ENCODE assay signal across 7 mouse cellular contexts in the genomic region with DNA sequence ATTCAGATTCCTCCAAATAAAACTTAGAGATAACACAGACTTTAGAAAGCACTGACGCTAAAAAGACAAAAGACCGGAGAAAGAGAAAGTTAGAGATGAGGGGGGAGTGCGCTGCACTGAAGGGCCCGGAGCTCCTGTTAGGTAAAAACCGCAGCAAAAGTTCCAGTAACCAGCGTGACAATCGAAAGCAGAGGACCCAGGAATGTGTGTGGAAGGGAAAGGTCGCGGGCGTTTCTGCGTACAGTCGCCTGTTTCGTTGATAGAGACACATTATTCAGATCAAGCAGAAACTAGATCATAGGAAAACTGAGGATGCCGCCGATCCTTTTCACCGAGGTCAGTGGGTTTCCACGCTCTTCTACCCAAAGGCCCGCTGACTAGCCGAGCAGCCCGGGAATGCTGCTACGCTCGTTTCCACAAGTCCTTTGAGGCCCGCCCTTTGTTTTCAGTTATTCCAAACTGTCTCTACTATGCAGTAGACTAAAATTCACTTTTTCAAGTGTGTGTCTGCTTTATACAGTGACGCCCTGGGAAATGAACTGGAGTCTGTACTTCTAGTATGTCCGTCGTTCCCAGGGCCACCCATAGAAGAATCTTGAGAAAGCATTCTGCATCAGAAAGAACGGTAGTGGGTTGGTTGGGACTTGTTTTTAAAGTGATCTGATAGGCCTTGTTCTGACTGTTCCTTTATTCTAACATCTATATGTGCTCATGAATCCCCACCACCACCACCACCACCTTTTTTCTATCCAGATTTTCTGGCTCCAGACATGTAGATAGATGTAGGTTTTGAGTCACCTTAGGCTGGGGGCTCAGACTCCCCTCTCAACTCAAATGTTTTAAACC. TPM values are rescaled to one million over a fixed set of nuclear protein-coding genes. Genes with fewer than 3 reads are reported as not detected.
A peak's percentile ranks its signal among the peaks of the same experiment; 100 is the strongest.
DNase-seq lines count a peak whose midpoint lies in the region; ATAC-seq and TF ChIP-seq lines count a peak whose summit lies in the region.

No protein-coding gene starts in this region.

- ATAC-seq in common myeloid progenitor, adult 5-6 weeks (replicated peaks; ENCODE audit: low read depth, poor library complexity, severe bottlenecking) = peak; percentile 35
- no peak for ATAC-seq in heart, embryonic 13.5 days (ENCODE audit: extremely low read depth, insufficient number of reproducible peaks, low FRiP score, low TSS enrichment)

- 8% methylated on average over 27 of the region's 27 CpGs for WGBS in heart, embryonic 13.5 days

- H3K9ac ChIP-seq in CH12.LX (ENCODE audit: insufficient read depth, low read depth) = peak overlapping the region; percentile 85
- peak overlapping the region; percentile 94 for H3K9ac ChIP-seq in heart, embryonic 13.5 days

- dilution Hi-C loops in CH12.LX (cut with MboI; ENCODE audit: extremely low pct_ligation_motif_present, extremely low pct_unique_long_range_greater_than_20kb, low sequenced_read_pairs) = no loop called here

- in situ Hi-C loops in CH12.LX (cut with MboI; ENCODE audit: low pct_ligation_motif_present, low pct_unique_long_range_greater_than_20kb, low sequenced_read_pairs) = no loop called here

- no peak for TF ChIP-seq EP300 in CH12.LX (IDR thresholded peaks at IDR 0.05; ENCODE audit: low read length)

- H3K27me3 ChIP-seq in CH12.LX (replicated peaks) = no peaks in the 10 kb centered on the region
- H3K27me3 ChIP-seq in heart, embryonic 13.5 days (replicated peaks) = no peaks in the 10 kb centered on the region

- H3K4me1 ChIP-seq in CH12.LX (ENCODE audit: control insufficient read depth in 1 of 2, insufficient read depth in 2 of 2) = peaks cover 0 to 48% of the 10 kb centered on the region in 2 experiments; a peak in 3 of 4 replicates
- peaks cover 39% of the 10 kb centered on the region for H3K4me1 ChIP-seq in heart, embryonic 13.5 days

- no peaks in the 10 kb centered on the region for H3K36me3 ChIP-seq in CH12.LX (replicated peaks in 1 of 2; ENCODE audit: control insufficient read depth in 1 of 2, insufficient read depth in 1 of 2, low read length in 1 of 2)
- H3K36me3 ChIP-seq in heart, embryonic 13.5 days = no peaks in the 10 kb centered on the region

- H3K4me2 ChIP-seq in CH12.LX (ENCODE audit: insufficient read depth, low read depth, poor library complexity, severe bottlenecking) = peak overlapping the region; percentile 96
- H3K4me2 ChIP-seq in heart, embryonic 13.5 days = peak overlapping the region; percentile 85

- H3K79me2 ChIP-seq in CH12.LX (replicated peaks; ENCODE audit: control insufficient read depth, extremely low read depth, insufficient read depth, poor library complexity, severe bottlenecking) = 0 out of 2 replicates have a peak, but pooled peaks cover 10% of the 10 kb centered on the region

- H3K27ac ChIP-seq in CH12.LX (ENCODE audit: insufficient read depth, low read depth) = peak overlapping the region; percentile 90
- peak overlapping the region; percentile 96 for H3K27ac ChIP-seq in heart, embryonic 13.5 days (replicated peaks)

- H3K9me3 ChIP-seq in CH12.LX (replicated peaks; ENCODE audit: low read length) = no peaks in the 10 kb centered on the region
- H3K9me3 ChIP-seq in heart, embryonic 13.5 days = no peaks in the 10 kb centered on the region

- TF ChIP-seq POLR2A in CH12.LX (IDR thresholded peaks at IDR 0.05; ENCODE audit: low read depth, low read length) = no peak

- no peak for TF ChIP-seq CTCF in CH12.LX (conservative IDR thresholded peaks at IDR 0.05 in 1 of 2, IDR thresholded peaks at IDR 0.05 in 1 of 2; ENCODE audit: low read depth in 2 of 2, low read length in 2 of 2)

- no peak for TF ChIP-seq RAD21 in CH12.LX (IDR thresholded peaks at IDR 0.05; ENCODE audit: low read depth, low read length)

- peak; percentile 66 to 70 for DNase-seq in B cell, adult 2 months
- DNase-seq in CH12.LX (ENCODE audit: extremely low read depth) = peak; percentile 58
- DNase-seq in kidney, postnatal 10 days = peak; percentile 62
- peak; percentile 52 to 65 for DNase-seq in lung, postnatal 4 days
- peak; percentile 61 to 74 for DNase-seq in spleen, postnatal 10 days (ENCODE audit: low spot score in 2 of 2)

- H3K4me3 ChIP-seq in CH12.LX (replicated peaks in 1 of 3; ENCODE audit: low read depth in 2 of 3, low read length in 2 of 3, poor library complexity in 1 of 3) = peak overlapping the region; percentile 62 to 64 (median 63)
- H3K4me3 ChIP-seq in heart, embryonic 13.5 days = peak overlapping the region; percentile 58

TF ChIP-seq in CH12.LX, 34 proteins besides CTCF, POLR2A, EP300 and RAD21:
- TF ChIP-seq MYC (IDR thresholded peaks at IDR 0.05; ENCODE audit: low read depth, low read length) (0 out of 2 replicates have a peak, but pooled peaks have one; percentile 2), NELFE (IDR thresholded peaks at IDR 0.05; ENCODE audit: low read depth, low read length) (0 out of 2 replicates have a peak, but pooled peaks have one; percentile 12), NRF1 (IDR thresholded peaks at IDR 0.05; ENCODE audit: low read depth, low read length) (no peak), PAX5 (IDR thresholded peaks at IDR 0.05; ENCODE audit: low read length) (no peak), GABPA (IDR thresholded peaks at IDR 0.05; ENCODE audit: insufficient replicate concordance, low read depth, low read length) (no peak), SIN3A (IDR thresholded peaks at IDR 0.05; ENCODE audit: low read length) (0 out of 2 replicates have a peak, but pooled peaks have one; percentile 23), CHD1 (IDR thresholded peaks at IDR 0.05; ENCODE audit: low read depth, low read length) (peak; percentile 10; the same call in 1 of the 2 replicates), ELF1 (IDR thresholded peaks at IDR 0.05; ENCODE audit: low read depth, low read length) (no peak), TCF12 (IDR thresholded peaks at IDR 0.05; ENCODE audit: low read depth, low read length) (no peak; the same call in 1 of the 2 replicates), TBP (conservative IDR thresholded peaks at IDR 0.05; ENCODE audit: low read depth, low read length) (0 out of 2 replicates have a peak, but pooled peaks have one; percentile 15), ZC3H11A (IDR thresholded peaks at IDR 0.05; ENCODE audit: low read depth, low read length) (no peak), MAX (IDR thresholded peaks at IDR 0.05; ENCODE audit: low read length) (0 out of 2 replicates have a peak, but pooled peaks have one; percentile 12), HCFC1 (IDR thresholded peaks at IDR 0.05; ENCODE audit: low read depth, low read length) (no peak), KAT2A (IDR thresholded peaks at IDR 0.05; ENCODE audit: insufficient replicate concordance, low read length) (no peak), MXI1 (IDR thresholded peaks at IDR 0.05; ENCODE audit: low read depth, low read length) (peak; percentile 17; the same call in 1 of the 2 replicates), BHLHE40 (IDR thresholded peaks at IDR 0.05; ENCODE audit: low read depth, low read length) (0 out of 2 replicates have a peak, but pooled peaks have one; percentile 5), USF1 (IDR thresholded peaks at IDR 0.05; ENCODE audit: low read depth, low read length) (no peak)

RNA-seq across cellular contexts. Expression of a gene that starts 0.7 kb away (rescaled TPM):
- 116 and 130 TPM in 2 replicates for total RNA-seq in CH12.LX (2012; rRNA removed)
- total RNA-seq in CH12.LX (2014; rRNA removed) = 1.0 and 2.5 TPM in 2 replicates
- polyA plus RNA-seq in CH12.LX (2012; ENCODE audit: insufficient read length, low read depth) = 0.20 and 0.91 TPM in 2 replicates
- 101 and 120 TPM in 2 replicates for total RNA-seq in common myeloid progenitor, adult 5-6 weeks (2017)
- polyA plus RNA-seq in heart, embryonic 13.5 days (2015; fragmentation: Nextera tagmentation; extraction: Ambion mirVana) = 3.9 and 5.4 TPM in 2 replicates

RNA-seq across cellular contexts. Expression of a gene that starts 4.7 kb away (rescaled TPM):
- total RNA-seq in CH12.LX (2012; rRNA removed) (1,287 and 1,421 TPM in 2 replicates), CH12.LX (2014; rRNA removed) (18.3 and 39.4 TPM in 2 replicates)
- polyA plus RNA-seq in CH12.LX (2012; ENCODE audit: insufficient read length, low read depth) = 7.2 and 12.1 TPM in 2 replicates
- 296 and 352 TPM in 2 replicates for total RNA-seq in common myeloid progenitor, adult 5-6 weeks (2017)
- 28.3 and 29.4 TPM in 2 replicates for polyA plus RNA-seq in heart, embryonic 13.5 days (2015; fragmentation: Nextera tagmentation; extraction: Ambion mirVana)

RNA-seq across cellular contexts. Expression of a gene that starts 5.8 kb away (rescaled TPM):
- 2,265 and 2,866 TPM in 2 replicates for total RNA-seq in CH12.LX (2012; rRNA removed)
- 36.0 and 51.9 TPM in 2 replicates for total RNA-seq in CH12.LX (2014; rRNA removed)
- 1.6 and 4.1 TPM in 2 replicates for polyA plus RNA-seq in CH12.LX (2012; ENCODE audit: insufficient read length, low read depth)
- total RNA-seq in common myeloid progenitor, adult 5-6 weeks (2017) = 6,356 and 6,932 TPM in 2 replicates
- polyA plus RNA-seq in heart, embryonic 13.5 days (2015; fragmentation: Nextera tagmentation; extraction: Ambion mirVana) = 3.3 and 5.9 TPM in 2 replicates

RNA-seq across cellular contexts. Expression of a gene that starts 17.3 kb away (rescaled TPM):
- total RNA-seq in CH12.LX (2012; rRNA removed) (0.67 and 1.4 TPM in 2 replicates), CH12.LX (2014; rRNA removed) (1.2 and 1.4 TPM in 2 replicates)
- polyA plus RNA-seq in CH12.LX (2012; ENCODE audit: insufficient read length, low read depth) = 0.33 and 0.34 TPM in 2 replicates
- 2.7 and 18.3 TPM in 2 replicates for total RNA-seq in common myeloid progenitor, adult 5-6 weeks (2017)
- polyA plus RNA-seq in heart, embryonic 13.5 days (2015; fragmentation: Nextera tagmentation; extraction: Ambion mirVana) = 0.24 and 0.46 TPM in 2 replicates

RNA-seq across cellular contexts. Expression of a gene that starts 18.5 kb away (rescaled TPM):
- total RNA-seq in CH12.LX (2012; rRNA removed) = 1,248 and 1,515 TPM in 2 replicates
- total RNA-seq in CH12.LX (2014; rRNA removed) = 48.1 and 113 TPM in 2 replicates
- polyA plus RNA-seq in CH12.LX (2012; ENCODE audit: insufficient read length, low read depth) = 0.64 and 0.98 TPM in 2 replicates
- total RNA-seq in common myeloid progenitor, adult 5-6 weeks (2017) = 5,131 and 5,822 TPM in 2 replicates
- polyA plus RNA-seq in heart, embryonic 13.5 days (2015; fragmentation: Nextera tagmentation; extraction: Ambion mirVana) = 10.6 and 16.1 TPM in 2 replicates
